Mouse (Mus musculus) v-Abl transformed pro-B cells (cell line): ENCODE data around the gene Smtnl2.

Source experiments
- in situ Hi-C, 2 experiments: fragments of 400-800 bp; cut with MboI; formaldehyde crosslinking; loops; one replicate each; pipeline ENCODE4 v1.15.1; 2025; ENCODE audit not compliant: unreplicated experiment in 2 of 2

The Smtnl2 gene

GRCm38 (mm10) chr11:72411093-72411921, at the start of gene Smtnl2:
Gene Smtnl2, minus strand, starts transcription at chr11:72411713.
- in situ Hi-C loops, result no loop called here

GRCm38 (mm10) chr11:72458502-72458901, 47.0 kb upstream of the Smtnl2 start:
- in situ Hi-C loops, result no loop called here

GRCm38 (mm10) chr11:72457995-72458496, 46.5 kb upstream of the Smtnl2 start:
- in situ Hi-C loops, result no loop called here

GRCm38 (mm10) chr11:72455694-72456093, 44.2 kb upstream of the Smtnl2 start:
- in situ Hi-C loops, result no loop called here

GRCm38 (mm10) chr11:72453105-72453953, 41.8 kb upstream of the Smtnl2 start:
- in situ Hi-C loops, result no loop called here

- in situ Hi-C loops, result no loop called here
Measured at GRCm38 (mm10) chr11:72452140-72452665, 40.7 kb upstream of the Smtnl2 start.

GRCm38 (mm10) chr11:72447475-72447874, 36.0 kb upstream of the Smtnl2 start:
- in situ Hi-C loops, result loop anchor here (25.0 kb wide), 2 partner anchors 290 to 590 kb away; partner anchors contain the start of gene Ncbp3 (in 1 of the 2)

GRCm38 (mm10) chr11:72446311-72447105, 35.0 kb upstream of the Smtnl2 start:
- in situ Hi-C loops, result loop anchor here (25.0 kb wide), 2 partner anchors 291 to 591 kb away; partner anchors contain the start of gene Ncbp3 (in 1 of the 2)

- in situ Hi-C loops, result loop anchor here (25.0 kb wide), 2 partner anchors 296 to 596 kb away; partner anchors contain the start of gene Ncbp3 (in 1 of the 2)
Measured at GRCm38 (mm10) chr11:72440965-72441664, 29.6 kb upstream of the Smtnl2 start, which contains the start of gene Mybbp1a. Gene Mybbp1a, plus strand, starts transcription at chr11:72441355.

GRCm38 (mm10) chr11:72440597-72440964, 29.1 kb upstream of the Smtnl2 start:
- in situ Hi-C loops, result loop anchor here (25.0 kb wide), 2 partner anchors 297 to 597 kb away; partner anchors contain the start of gene Ncbp3 (in 1 of the 2)

- in situ Hi-C loops, result loop anchor here (10.0 to 25.0 kb wide), 3 partner anchors 96 to 599 kb away; partner anchors contain the start of gene Ncbp3 (in 1 of the 2)
Measured at GRCm38 (mm10) chr11:72438411-72438810, 26.9 kb upstream of the Smtnl2 start.

GRCm38 (mm10) chr11:72436756-72437650, 25.5 kb upstream of the Smtnl2 start:
- in situ Hi-C loops, result loop anchor here (10.0 to 25.0 kb wide), 3 partner anchors 98 to 600 kb away; partner anchors contain the start of gene Ncbp3 (in 1 of the 2)

GRCm38 (mm10) chr11:72436271-72436670, 24.8 kb upstream of the Smtnl2 start:
- in situ Hi-C loops, result loop anchor here (10.0 to 25.0 kb wide), 3 partner anchors 99 to 601 kb away; partner anchors contain the start of gene Ncbp3 (in 1 of the 2)

- in situ Hi-C loops, result loop anchor here (10.0 to 25.0 kb wide), 3 partner anchors 99 to 602 kb away; partner anchors contain the start of gene Ncbp3 (in 1 of the 2)
Measured at GRCm38 (mm10) chr11:72435694-72436045, 24.2 kb upstream of the Smtnl2 start.

- in situ Hi-C loops, result loop anchor here (5.0 to 25.0 kb wide), 6 partner anchors 100 to 602 kb away; partner anchors contain the start of genes Med31 (in 1 of the 2) and Ncbp3 (in 1 of the 2)
Measured at GRCm38 (mm10) chr11:72434963-72435693, 23.6 kb upstream of the Smtnl2 start, which contains the start of gene Ggt6. Gene Ggt6, plus strand, starts transcription at chr11:72435526.

- in situ Hi-C loops, result loop anchor here (5.0 to 25.0 kb wide), 6 partner anchors 104 to 607 kb away; partner anchors contain the start of genes Med31 (in 1 of the 2) and Ncbp3 (in 1 of the 2)
Measured at GRCm38 (mm10) chr11:72430311-72431068, 19.0 kb upstream of the Smtnl2 start.
